Mouse (Mus musculus) inflammation-experienced regulatory T-cells, adult 16 weeks (primary cell): ENCODE results near the gene Olfr108. TPM values are rescaled to one million over a fixed set of nuclear protein-coding genes. Genes with fewer than 3 reads are reported as not detected.

Experiments
- polyA plus RNA-seq: library from polyadenylated mRNA; unstranded; fragments of 100-300 nt; shearing (Covaris generic); gene quantifications from one replicate; pipeline ENCODE4 v1.2.1, GENCODE M21; 2017

The Olfr108 gene
- not detected for polyA plus RNA-seq

GRCm38 (mm10) chr17:37445180-37445579 is at the start of gene Olfr108:
Gene Olfr108, plus strand, starts transcription at chr17:37445480.

DNA sequence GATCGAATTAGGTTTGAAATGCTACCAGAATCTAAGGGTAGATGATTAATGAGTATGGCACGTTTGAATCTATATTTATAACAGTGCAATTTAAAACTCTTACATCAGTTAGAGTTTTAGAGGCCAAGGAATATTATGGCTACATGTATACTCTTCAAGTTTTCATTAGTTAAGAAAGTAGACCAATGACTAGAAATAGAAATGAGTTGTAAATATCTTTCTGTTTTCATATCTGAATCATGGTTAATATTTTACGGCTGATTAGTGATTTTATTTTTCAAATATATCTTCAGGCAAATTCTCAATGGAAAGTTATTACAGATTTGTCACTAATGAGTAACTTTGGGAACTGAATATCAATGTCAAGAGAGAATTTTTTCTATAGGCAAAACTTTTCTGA is 46.4 kb upstream of the Olfr108 start, which contains the start of gene Olfr107:
Gene Olfr107 (plus strand): TSS at position 301 of the 400 bp plus-strand sequence.

GRCm38 (mm10) chr17:37458616-37459015 is 13.3 kb downstream of the Olfr108 start, which contains the start of gene Olfr109:
Gene Olfr109, plus strand, starts transcription at chr17:37458916.

GRCm38 (mm10) chr17:37483452-37483851 is 38.2 kb downstream of the Olfr108 start, which contains the start of gene H2-M2:
Gene H2-M2, minus strand, starts transcription at chr17:37483552.

GRCm38 (mm10) chr17:37491930-37492518 is 46.7 kb downstream of the Olfr108 start, which contains the start of gene Olfr110:
Gene Olfr110, plus strand, starts transcription at chr17:37492468.

Other genes with a start within 250 kb of the Olfr108 start
- not detected for gene Olfr94, start 244.5 kb upstream of the Olfr108 start, polyA plus RNA-seq
- gene Olfr95, start 232.4 kb upstream of the Olfr108 start, polyA plus RNA-seq = not detected
- not detected for gene Olfr96, start 225.3 kb upstream of the Olfr108 start, polyA plus RNA-seq
- not detected for gene Olfr97, start 208.2 kb upstream of the Olfr108 start, polyA plus RNA-seq
- not detected for gene Olfr98, start 181.7 kb upstream of the Olfr108 start, polyA plus RNA-seq
- gene H2-M3, start 175.3 kb upstream of the Olfr108 start, polyA plus RNA-seq = 143 TPM
- 4.3 TPM for gene Olfr99, start 162.0 kb upstream of the Olfr108 start, polyA plus RNA-seq
- gene Olfr101, start 141.2 kb upstream of the Olfr108 start, polyA plus RNA-seq = not detected
- not detected for gene Olfr102, start 128.4 kb upstream of the Olfr108 start, polyA plus RNA-seq
- gene Olfr103, start 105.8 kb upstream of the Olfr108 start, polyA plus RNA-seq = not detected
- gene Olfr104-ps, start 85.9 kb upstream of the Olfr108 start, polyA plus RNA-seq = not detected
- gene Olfr105-ps, start 66.4 kb upstream of the Olfr108 start, polyA plus RNA-seq = not detected
- gene Olfr106-ps, start 55.1 kb upstream of the Olfr108 start, polyA plus RNA-seq = not detected
- gene Olfr107, start 46.3 kb upstream of the Olfr108 start, polyA plus RNA-seq = 0.09 TPM
- not detected for gene Olfr109, start 13.4 kb downstream of the Olfr108 start, polyA plus RNA-seq
- not detected for gene H2-M2, start 38.1 kb downstream of the Olfr108 start, polyA plus RNA-seq
- gene Olfr110, start 47.0 kb downstream of the Olfr108 start, polyA plus RNA-seq = not detected
- gene Olfr111, start 62.5 kb downstream of the Olfr108 start, polyA plus RNA-seq = not detected
- gene Olfr112, start 124.0 kb downstream of the Olfr108 start, polyA plus RNA-seq = 0.24 TPM
- gene Olfr113, start 132.2 kb downstream of the Olfr108 start, polyA plus RNA-seq = not detected
- gene Olfr114, start 147.3 kb downstream of the Olfr108 start, polyA plus RNA-seq = not detected
- not detected for gene Olfr115, start 181.6 kb downstream of the Olfr108 start, polyA plus RNA-seq
- not detected for gene Olfr116, start 181.7 kb downstream of the Olfr108 start, polyA plus RNA-seq
- gene Olfr117, start 218.3 kb downstream of the Olfr108 start, polyA plus RNA-seq = not detected
- gene Olfr118, start 221.5 kb downstream of the Olfr108 start, polyA plus RNA-seq = not detected